Mouse (Mus musculus) cerebellum, postnatal 25 days (tissue): ENCODE data around the gene Mbnl2.

Source experiments
- DNase-seq, 2 experiments: peaks; one replicate each; pipeline ENCODE4 v3.0.0; 2021; ENCODE audit warnings: mixed read lengths in 2 of 2

The Mbnl2 gene

GRCm38 (mm10) chr14:120298439-120298838 is 23.0 kb downstream of the Mbnl2 start:
- no peak for DNase-seq

GRCm38 (mm10) chr14:120299716-120300115 is 24.2 kb downstream of the Mbnl2 start:
- DNase-seq = no peak

DNA sequence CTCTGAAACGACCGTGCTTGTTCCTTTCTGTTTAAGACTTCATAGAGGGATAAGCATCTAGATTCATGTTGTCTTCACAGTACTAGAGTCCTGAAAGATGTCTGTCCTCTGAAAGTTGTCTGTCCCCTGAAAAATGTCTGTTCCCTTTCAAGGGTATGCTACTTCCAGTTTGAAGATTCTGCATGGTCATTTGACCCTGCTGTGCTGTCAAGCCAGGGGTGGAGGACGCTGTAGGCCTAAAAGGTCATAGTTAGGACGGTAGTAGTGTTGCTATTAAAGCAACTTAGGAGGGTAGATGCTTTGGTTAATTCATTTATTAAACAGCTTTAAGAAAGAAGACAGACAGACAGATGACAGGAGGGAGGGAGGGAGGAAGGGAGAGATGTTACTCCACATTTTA is 24.7 kb downstream of the Mbnl2 start:
- DNase-seq = no peak

DNA sequence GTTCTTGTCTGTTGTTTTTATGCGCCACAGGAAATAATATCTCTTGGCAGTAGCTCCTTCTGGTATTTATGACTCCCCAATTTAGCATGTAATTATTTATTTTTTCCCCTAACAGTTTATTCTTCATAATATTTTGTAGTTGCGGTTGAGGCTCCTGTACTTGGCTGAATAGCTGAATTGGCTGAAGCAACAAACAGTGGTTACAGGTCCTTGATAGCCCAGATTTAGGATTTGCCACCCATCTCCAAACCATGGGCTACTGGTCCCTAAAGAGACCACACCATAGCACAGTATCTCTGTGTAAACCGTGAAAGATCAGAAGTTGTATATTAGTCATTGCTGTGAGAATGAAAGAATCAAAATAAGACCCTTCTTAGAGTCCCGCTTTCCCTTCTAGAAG is 25.3 kb downstream of the Mbnl2 start:
- no peak for DNase-seq

DNA sequence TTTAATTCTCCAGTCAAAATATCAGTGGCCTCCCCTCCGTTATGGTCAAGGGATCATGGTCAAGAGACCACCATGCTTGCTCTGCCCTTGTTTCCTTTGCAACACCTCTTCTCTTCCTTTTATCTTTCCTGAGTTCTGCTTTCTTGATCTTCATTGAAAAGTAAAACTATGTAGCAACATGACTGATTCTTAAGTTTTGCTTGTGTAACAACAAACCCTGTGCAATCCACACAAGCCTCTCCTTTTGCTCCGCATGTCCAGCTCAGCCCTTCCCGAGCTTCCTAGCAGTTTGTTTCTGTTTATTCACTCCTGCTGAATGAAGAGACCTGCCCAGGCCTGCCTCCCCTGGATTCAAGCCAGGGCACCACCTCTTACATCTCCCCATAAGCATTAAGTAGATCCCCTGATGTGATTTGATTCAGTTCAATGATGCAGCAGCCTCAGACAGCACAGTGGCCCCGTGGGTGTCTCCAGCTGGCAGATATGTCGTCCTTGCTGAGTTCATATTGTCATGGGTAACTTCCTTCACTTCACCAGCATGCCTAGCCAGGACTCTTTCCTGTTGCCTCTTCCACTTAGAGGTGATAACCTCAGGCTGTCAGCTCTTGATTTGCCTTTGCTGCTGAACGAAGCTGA is 27.6 kb downstream of the Mbnl2 start:
- DNase-seq = peak; percentile 63 to 73

DNA sequence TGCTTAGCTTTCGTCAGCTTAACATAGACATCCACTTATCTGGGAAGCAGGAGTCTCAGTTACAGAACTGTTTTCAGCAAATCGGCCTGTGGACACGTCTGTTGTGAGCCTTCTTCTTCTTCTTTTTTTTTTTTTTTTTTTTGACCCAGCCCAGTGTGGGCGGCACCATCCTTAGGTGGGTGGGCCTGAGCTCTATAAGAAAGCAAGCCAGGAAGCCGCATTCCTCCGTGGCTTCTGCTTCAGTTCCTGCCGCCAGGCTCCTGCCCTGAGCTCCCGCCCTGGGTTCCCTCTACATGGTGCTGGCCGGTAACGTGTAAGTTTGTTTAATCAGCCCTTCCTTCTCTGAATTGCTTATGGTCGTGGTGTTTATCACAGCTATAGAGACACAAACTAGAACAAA is 30.8 kb downstream of the Mbnl2 start:
- no peak for DNase-seq

DNA sequence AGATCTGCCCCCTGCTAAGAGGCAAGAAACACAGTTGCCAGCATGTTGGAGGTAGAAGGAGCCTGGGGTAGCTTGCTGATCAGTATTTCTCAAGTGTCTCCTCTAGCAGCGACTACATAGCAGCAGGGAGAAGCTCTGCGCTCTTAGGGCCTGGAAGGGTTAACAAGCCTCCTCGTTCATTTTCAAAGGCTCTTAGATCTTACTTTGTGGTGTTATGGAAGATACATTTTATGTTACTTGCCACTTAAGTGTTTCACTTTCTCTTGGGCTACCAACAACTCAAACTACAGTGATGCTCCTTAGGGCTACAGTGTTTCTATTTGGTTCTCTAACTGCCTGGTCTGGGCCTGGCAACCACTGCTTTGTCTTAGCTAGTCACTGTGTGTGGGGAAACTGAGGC is 31.9 kb downstream of the Mbnl2 start:
- DNase-seq = no peak

DNA sequence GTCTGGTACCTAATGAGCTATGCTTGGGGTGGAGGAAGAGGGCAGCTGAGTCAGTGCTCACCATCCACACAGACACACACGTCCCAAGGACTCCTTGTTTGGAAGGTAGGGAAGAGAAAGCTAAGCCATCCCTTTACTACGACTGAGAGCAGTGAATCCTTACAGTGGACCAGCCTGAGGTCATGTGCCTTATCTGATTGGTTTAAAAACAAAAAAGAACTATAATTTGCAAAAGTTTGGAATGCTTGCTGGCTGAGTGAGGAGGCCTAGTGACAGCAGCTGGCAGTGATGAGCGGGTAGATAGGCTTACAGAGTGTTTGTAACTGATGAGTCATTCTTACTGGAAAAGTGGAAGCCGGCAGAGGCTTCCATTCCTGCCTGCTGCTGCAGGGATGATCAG is 32.5 kb downstream of the Mbnl2 start:
- DNase-seq = peak in 1 of 2 experiments; percentile 27

DNA sequence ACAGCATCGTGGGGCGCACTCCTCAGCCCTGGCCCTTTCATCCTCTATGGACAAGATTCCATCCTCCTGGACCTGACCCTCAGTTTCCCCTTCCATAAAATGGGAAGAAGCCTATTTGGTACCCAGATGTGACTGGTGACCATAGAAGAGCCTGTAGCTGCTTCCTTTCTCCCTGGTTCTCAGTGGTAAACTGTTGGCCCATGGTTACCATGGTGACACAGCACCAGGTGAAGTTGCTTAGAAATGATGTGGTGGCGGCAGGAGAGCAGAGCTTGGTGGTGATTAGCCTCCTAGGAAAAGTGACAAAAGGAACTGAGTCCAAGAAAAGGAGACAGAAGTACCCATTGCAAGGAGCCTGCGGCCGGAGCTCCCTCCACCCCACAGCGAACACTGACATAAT is 34.2 kb downstream of the Mbnl2 start:
- DNase-seq = no peak

- DNase-seq = no peak
These were observed 36.0 kb downstream of the Mbnl2 start for GRCm38 (mm10) chr14:120311330-120312097.

DNA sequence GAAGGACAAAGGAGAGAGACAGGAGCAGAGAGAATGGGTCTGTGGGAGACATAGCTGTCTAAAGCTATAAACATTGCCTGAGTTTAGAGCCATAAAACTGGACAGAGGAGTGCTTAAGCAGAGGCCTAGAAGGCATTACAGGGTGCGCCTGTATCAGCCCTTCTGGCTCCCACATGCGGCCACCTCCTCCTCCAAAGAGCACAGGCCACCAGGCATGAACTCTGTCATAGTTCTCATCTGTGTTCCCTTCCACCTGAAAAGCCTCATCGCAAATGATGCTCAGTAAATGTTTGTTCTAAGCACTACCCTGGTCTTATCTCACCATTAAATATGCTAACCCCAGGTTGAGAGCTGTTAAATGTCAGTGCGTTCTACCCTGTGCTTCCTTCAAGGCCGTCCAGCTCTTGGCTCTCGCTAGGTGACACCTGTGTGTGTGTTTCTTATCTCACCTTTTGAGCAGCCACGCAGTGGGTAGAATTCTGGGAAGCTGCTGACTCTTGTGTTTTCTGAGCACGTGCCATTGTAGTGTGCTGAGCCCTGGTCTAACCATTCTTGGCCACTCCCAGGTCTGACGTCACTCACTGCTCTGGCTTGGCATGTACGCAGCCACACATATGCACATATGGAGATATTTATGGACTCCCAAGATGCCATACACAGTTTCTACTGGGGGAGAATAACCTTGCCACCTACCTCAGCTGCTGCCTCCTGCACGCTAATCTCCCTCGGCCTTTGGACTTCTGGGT is 37.4 kb downstream of the Mbnl2 start:
- DNase-seq = peak; percentile 48 to 59

- DNase-seq = no peak
These were observed 38.0 kb downstream of the Mbnl2 start for GRCm38 (mm10) chr14:120313466-120313865.

DNA sequence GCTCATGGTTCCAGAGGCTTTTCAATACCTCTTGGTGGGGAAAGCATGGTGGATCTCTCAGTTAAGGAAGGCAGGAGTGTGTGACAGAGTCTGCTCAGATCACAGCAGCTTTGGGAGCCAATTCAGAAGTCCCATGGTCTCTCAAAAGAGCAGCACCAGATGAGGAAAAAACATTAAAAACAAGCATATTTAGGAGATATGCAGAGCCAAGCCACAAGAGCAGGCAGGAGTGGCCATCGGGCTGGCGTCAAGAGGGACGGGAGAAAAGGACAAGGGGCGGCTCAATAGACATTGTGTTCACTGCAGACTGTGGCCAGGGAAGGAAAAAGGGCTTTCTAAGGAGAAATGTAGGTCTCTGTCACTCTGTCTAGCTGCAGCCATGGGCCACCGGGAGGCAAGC is 40.3 kb downstream of the Mbnl2 start:
- no peak for DNase-seq

DNA sequence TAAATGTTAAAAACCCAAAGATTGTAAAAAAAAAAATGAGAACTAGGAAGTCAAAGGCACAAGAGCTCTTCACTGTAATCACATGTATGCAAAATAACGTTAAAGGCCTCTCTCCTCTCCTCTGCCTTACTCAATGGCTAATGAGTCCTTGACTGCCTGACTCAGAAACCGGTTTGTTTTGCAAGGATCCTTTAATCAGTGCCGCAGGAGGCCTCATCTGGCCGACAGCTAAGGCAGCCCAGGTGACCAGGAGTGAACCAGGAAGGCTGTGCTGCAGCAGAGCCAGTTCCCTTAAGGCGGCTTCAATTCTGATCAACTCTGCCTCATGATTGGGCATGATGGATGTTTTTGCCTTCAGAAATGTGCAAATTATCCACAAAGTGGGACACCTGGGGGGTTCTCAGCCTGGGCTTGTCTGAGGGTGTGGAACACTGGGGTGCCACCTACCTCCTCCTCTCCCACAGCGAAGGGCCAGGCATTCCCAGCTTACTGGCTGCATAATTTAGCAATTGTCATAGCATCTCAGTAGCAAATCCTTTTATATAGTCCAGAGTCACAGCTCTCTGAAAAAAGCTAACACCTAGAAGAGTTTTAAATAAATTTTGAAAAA is 43.0 kb downstream of the Mbnl2 start:
- no peak for DNase-seq

- peak in 1 of 2 experiments; percentile 56 for DNase-seq
These were observed 43.7 kb downstream of the Mbnl2 start for GRCm38 (mm10) chr14:120318974-120319731.

DNA sequence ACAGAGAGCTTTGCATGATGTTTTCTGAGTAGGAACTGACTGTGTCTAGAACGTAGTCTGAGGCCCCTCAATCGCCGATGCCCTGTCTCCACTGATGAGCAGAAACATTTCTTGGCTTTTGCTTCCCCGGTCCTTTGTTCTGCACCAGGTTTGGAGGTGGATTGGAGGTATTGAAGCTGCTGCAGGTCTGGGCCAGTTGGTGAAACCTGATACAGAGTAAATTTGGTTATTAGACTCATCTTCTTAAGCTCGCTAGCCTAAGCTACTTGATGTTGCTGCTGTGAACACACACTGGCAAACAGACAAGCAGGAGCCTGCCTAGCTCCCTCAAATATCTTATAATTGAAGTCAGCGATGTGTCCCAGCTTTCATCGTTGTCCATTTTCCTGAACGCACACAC is 46.6 kb downstream of the Mbnl2 start:
- DNase-seq = no peak

DNA sequence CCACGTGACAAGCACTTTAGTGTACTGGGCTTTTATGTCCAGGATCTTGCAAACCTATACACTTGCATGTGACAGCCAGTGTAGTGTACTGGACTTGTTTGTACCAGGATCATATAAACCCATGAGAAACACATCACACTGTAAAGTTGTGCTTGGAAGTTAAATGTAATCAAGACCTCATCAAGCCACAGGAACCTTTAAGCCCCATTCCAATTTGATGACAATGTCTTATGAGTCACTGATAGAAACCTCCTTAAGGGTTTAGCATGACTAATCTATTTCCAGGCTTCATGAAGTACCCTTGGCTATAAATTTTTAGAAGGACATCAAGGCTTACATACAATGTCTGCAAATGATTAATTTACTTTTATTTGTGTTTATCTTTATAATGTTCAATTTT is 47.6 kb downstream of the Mbnl2 start:
- DNase-seq = no peak

GRCm38 (mm10) chr14:120324061-120324791 is 48.8 kb downstream of the Mbnl2 start:
- no peak for DNase-seq

- DNase-seq = no peak
These were observed 49.5 kb downstream of the Mbnl2 start for GRCm38 (mm10) chr14:120324883-120325480.

- no peak for DNase-seq
These were observed 50.2 kb downstream of the Mbnl2 start for GRCm38 (mm10) chr14:120325673-120326072.

- DNase-seq = peak; percentile 72 to 79
These were observed 55.0 kb downstream of the Mbnl2 start for GRCm38 (mm10) chr14:120330454-120330853.
